Mouse (Mus musculus) cerebellum, adult 2 months (tissue): ENCODE results near the gene Krtap28-10.

ENCODE experiments used
- CTCF ChIP-seq: fragments of 200-500 bp; IDR thresholded peaks from 2 replicates; pipeline ENCODE4 v1.5.1; 2011; ENCODE audit warnings: low read depth, mild to moderate bottlenecking, control low read depth, low read length, moderate library complexity, borderline replicate concordance; ENCODE audit not compliant: insufficient read depth
- POLR2A ChIP-seq: fragments of 200-500 bp; IDR thresholded peaks from 2 replicates; pipeline ENCODE4 v1.6.1; 2011; ENCODE audit warnings: low read length, control low read depth, borderline replicate concordance; ENCODE audit not compliant: insufficient read depth

- TF ChIP-seq POLR2A (no peak), CTCF (no peak)
Measured at GRCm38 (mm10) chr1:83006218-83007179, 35.8 kb downstream of the Krtap28-10 start.
